Mouse (Mus musculus) retina, adult 2 months (tissue): ENCODE results near the gene Mob3a.

Experiments used
- DNase-seq: peaks from one replicate; pipeline ENCODE4 v3.0.0-alpha.2; 2012; ENCODE audit warnings: low read depth, low spot score

Gene Mob3a

GRCm38 (mm10) chr10:80700038-80700504 lies 1.7 kb downstream of the Mob3a start:
- DNase-seq, result no peak

DNA sequence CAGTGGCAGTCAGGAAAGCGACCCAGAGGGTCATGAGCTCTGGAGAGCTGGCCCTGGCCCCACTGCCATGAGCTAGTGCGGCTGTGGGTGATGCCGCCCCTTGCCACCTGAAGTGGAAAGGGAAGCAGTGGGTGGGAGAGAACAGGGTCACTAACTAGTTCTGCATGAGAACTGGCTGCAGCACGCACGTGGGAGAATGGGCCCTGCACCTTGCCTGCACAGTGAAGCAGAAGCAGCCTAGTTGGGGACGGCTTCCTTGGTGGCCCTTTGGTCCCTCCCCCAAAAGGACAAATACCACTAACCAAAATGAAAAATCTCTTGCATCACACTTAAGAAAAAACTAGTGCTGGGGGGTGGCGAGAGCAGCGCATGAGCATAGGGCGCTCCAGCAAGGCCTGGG lies 3.2 kb downstream of the Mob3a start:
- DNase-seq, result no peak

DNA sequence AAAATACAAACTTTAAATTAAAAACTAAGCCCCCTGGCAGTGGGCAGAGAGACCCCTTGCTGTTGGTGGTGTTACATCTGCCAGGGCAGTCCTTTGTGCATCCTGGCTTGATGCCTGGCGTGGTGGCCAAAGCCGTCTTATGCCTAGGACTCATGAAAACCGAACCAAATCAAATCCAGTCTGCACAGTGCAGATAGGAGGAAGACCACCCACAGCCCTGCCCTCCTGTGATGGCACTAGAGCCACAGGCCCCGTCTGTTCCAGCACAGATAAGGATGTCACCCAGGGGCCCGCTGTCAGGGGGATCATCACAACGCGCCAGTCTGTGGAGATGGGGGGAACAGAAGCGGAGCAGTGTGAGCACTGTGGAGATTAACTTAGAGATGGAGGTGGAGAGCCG lies 4.0 kb downstream of the Mob3a start:
- DNase-seq, result no peak

DNA sequence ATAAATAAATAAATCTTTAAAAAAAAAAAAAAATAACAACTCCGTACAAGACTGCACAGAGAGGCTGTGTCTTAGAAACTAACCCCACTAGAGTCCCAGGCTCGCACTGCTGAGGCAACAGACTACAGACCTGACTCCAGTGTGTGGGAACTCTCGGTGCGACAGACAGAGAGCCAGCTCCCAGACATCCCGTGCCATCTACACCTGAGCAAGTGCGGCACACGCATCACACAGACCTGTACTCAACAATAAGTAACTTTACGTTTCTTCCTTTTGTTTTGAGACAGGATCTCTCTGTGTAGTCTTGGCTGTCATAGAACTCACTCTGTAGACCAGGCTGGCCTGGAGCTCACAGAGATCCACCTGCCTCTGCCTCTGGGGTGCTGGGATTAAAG lies 4.4 kb downstream of the Mob3a start:
- DNase-seq, result no peak

DNA sequence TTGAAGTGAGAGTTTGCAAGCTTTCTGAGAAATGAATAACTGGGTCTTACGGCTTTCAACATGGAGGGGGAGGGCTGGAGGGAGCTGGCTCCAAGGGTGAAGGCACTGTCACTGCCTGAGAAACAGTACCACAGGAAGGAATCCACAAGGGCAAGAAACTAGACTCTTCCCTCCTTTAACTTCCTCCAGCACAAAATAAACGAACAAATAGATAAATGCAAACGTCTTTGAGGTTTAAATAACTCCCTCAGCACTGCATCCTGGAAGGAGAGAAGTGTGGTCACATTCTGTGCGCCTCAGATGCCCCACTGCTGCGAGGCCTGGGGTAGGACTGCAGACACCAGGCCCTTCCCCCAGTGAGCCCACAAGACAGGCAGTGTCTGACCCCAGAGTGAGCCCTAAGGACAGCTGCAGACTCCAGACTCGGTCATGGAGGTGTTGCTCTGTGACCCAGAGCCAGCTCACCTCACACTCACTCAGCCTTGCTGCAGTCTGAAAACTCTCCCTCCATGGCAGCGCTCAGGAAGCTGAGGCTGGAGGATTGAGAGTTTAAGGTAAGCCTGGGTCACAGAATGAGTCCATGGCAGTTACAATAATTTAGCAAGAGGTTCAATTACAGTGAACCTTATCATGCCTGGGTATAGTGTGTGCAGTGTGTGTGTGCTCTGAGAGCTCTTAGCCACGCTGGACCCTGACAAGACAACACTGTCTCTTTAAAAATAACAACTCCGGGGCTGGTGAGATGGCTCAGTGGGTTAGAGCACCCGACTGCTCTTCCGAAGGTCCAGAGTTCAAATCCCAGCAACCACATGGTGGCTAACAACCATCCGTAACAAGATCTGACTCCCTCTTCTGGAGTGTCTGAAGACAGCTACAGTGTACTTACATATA lies 5.0 kb downstream of the Mob3a start:
- DNase-seq, result no peak

DNA sequence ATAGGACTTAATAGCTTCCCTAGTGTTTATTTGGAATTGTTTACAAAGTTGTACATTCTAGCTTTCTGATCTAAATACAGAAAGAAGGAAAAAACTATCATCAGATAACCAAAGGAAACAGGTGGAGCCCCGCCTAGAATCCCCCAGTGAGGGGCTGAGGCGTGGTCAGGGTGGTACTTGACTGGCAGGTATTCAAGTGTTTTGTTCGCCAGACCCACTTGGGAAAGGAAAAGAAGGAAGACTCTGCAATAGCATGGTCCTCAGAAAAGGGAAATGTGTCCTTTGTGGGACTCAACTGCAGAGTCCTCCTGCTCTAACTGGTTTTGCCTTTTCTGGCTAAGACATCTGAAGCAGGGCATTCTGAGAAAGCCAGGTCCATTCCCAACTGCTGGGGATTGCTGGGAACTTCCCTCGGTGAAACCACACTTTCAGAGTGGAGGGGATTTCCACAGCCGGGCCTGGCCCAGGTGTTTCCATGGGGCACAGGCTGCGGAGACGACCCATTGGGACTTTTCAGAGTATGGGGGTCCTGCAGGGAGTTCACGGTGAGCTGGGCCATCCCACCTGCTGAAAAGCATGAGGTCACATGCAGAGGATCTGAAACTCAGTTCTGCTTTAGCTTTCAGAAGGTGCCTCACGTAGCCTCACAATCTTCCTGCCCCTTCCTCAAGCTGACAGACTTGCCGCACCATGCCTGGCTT lies 5.8 kb downstream of the Mob3a start:
- no peak for DNase-seq

DNA sequence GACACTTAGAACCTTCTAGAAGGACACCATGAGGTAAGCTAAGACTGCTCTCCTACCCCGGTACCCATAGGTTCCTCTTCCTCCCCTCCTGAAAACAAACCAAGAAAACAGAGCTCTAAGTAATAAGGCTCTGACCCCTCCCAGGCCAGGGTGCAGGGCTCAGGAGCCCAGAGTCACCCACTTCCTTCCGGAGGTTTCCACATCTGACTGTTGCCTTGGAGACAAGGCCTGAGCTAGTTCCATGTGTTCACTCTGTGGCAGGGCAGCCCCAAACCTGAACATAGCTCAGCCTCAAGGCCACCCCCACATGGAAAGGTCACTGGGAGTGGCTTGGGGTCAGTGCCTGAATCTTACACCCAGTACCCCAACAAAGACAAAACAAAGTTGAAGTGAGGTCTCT lies 6.6 kb downstream of the Mob3a start:
- no peak for DNase-seq

- DNase-seq, result no peak
Observed at GRCm38 (mm10) chr10:80694159-80694938, 7.4 kb downstream of the Mob3a start.

GRCm38 (mm10) chr10:80693401-80694045 lies 8.3 kb downstream of the Mob3a start:
- DNase-seq, result no peak

DNA sequence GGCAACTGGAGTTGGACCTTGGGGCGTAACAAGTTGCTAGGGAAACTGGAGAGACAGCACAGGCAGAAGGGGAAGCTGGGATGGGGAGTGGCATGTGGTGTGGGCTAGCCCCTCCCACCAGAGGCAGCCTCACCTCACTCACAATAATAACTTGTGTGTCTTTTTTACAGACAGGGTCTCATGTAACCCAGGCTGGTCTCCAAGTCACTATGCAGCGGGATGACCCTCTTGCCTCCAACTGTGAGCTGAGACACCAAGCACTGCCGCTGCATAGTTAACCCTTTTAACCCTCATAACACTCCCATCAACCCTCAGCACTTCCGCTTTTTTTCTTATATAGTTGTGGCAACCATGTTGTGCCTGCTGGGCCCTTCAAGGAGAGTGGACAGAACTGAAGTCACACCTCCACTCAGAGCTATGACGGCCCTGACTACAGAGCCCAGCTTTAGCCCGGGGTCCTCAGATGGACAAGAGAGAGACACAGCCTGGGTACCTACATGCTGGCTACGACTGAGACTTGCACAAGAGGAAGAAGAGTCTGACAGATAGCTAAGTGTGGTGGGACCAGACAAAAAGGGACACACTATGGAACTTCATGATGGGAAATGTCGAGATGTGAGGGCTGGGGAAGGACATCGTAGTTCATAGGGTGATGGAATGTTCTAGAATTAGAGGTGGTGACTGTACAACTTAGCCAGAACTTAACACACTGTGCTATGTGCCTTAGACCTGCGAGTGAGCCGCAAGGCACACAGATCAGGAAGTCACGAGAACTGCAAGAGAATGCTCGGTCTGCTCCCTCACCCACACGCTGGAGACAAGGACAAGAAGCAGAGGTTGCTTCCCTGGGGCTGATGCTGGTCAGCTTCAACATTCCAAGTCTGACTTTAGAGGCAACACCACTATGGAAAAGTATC lies 9.3 kb downstream of the Mob3a start:
- no peak for DNase-seq

DNA sequence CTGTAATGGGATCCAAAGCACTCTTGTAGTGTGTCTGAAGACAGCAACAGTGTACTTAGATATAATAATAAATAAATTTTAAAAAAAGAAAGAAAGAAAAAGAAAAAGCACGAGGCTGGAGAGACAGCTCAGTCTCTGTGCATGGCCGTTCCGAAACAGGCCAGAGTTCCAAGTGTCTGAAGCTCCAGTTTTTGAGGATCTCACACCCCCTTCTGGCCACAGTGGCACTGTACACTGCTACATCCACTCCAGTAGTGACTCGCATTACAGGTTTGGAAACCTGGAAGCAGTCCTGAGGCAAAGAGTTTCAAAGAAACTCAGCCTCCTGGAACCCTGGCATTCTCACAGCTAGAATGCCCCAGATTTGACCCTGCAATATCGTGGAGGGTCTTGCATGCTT lies 13.9 kb downstream of the Mob3a start:
- no peak for DNase-seq

GRCm38 (mm10) chr10:80686617-80687016 lies 15.2 kb downstream of the Mob3a start:
- no peak for DNase-seq

GRCm38 (mm10) chr10:80684984-80685383 lies 16.8 kb downstream of the Mob3a start:
- DNase-seq, result no peak

- no peak for DNase-seq
Observed at GRCm38 (mm10) chr10:80684214-80684613, 17.6 kb downstream of the Mob3a start.

DNA sequence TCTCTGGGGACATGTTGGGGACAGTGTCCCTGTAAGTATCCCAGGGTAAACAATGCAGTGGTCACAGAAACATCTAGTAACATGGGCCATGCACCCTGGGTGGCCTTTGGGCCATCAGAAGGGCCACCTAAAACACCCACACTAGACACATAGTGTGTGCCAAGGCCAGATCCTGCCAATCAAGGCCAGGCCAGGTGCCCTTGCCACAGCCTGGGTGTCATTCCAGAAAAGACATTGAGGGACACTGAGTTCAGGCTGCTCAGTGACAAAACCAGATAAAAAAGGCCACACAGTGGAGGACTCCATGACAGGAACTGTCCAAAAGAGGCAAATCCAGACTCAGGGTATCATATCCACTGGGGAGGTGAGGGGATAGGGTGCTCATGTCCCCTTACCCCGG lies 18.1 kb downstream of the Mob3a start:
- no peak for DNase-seq

- no peak for DNase-seq
Observed at GRCm38 (mm10) chr10:80682003-80682402, 19.8 kb downstream of the Mob3a start.

DNA sequence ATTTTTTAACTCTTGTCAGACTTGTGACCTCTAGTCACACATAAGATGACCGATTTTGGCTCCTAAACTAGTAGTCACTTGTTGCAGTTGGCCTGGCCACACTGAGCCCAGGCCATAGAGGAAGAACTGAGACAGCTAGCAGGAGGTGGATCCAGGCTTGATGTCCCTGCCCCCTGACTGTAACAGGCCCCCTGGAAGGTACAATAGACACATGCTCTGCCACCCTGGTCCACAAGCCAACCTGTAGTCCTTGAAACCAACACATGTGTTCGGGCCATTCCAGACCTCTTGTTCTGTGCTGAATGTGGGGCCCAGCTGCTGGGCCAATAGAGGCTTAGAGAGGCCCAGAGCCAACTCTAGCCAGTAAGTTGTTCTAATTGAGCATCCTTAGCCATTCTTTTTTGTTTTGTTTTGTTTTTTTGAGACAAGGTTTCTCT lies 21.5 kb downstream of the Mob3a start:
- DNase-seq, result no peak

DNA sequence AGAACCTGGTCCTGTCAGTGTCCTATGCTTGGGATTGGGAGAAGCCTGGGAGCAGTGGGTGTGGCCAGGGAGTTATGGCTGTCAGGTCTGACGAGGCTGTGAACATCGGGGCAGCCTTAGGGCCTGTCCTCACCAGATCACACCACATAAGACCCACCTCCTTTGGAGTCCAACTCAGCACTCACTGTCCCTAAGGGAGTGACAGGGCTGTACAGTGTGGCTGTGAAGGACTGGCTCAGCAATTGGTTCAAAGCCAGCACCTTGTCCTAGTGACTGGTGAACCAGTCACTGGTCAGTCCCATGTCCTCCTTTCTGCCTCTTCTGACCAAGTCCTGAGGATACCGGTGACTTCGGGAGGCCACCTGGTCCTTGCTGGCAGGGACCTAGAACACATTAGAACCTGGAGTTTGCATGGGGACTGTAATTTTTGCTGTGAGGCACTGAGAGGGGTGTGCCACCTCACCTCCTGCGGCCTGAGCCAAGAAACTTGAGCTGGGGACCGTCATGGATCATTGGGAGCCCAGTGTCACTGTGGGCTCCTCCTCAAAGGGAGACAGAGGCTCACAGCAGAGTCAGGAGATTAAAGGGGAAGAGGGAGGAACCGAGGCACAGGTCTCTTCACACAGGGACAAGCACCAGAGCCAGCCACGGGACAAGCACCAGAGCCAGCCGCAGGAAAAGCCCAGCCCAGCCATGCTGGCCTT lies 22.1 kb downstream of the Mob3a start:
- no peak for DNase-seq

- DNase-seq, result no peak
Observed at GRCm38 (mm10) chr10:80678601-80679377, 23.0 kb downstream of the Mob3a start.
